Mouse (Mus musculus) left cerebral cortex, postnatal 36 days (tissue): ENCODE data around the gene Urah. TPM values are rescaled to one million over a fixed set of nuclear protein-coding genes. Genes with fewer than 3 reads are reported as not detected.

Experiments used
- DNase-seq, 2 experiments: peaks; one replicate each; pipeline ENCODE4 v3.0.0; 2021 to 2022; ENCODE audit warnings: low spot score in 2 of 2, mixed read lengths in 1 of 2
- intact Hi-C: fragments of 180-260 bp; cut with DNase I; formaldehyde crosslinking; loops from one replicate; pipeline ENCODE4 v1.15.1; 2025
- total RNA-seq, 2 experiments: library from RNA; stranded (reverse); gene quantifications; 2 replicates each; pipeline ENCODE4 v1.2.3; 2021

Gene Urah
- total RNA-seq, 2 experiments from 2014 or later, result 2.1 to 8.4 TPM

DNA sequence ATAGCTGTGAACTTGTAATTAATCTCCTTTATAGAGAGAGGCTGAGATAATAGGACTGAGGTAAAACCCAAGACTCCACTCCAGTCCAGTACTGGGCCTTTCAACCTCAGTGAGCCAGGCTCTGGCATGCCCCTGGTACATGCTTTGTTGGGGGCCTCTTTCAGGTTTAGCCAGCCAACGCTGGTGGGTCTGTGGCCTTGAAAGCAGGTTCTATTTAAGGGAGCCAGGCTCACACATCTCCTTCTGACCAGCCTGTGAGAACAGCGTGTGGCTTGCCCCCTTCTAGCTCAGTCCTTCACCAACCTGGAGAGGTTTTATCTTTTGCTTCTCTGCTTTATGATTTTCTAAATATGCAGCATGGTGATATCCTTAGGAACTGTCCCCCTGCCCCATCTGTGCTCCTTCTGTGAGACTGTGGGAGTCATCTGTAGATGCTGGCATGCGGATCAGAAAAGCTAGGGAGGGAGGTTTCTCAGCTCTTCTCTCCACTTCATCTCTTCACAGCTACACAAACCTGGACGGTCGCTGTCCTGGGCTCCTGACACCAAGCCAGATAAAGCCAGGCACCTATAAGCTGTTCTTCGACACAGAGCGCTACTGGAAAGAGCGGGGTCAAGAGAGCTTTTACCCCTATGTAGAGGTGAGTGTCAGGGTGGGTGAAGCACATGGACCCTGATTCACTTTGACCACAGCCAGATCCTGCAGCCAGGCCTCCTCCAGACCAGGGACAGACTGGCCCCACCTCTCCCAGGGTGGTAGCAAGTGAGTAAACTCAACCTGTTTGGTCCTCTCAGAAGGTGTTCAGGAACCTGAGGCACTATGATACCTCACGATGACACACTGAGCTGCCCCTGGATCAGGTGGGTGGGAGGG is 1.7 kb downstream of the Urah start:
- peak in 1 of 2 experiments; percentile 59 for DNase-seq
- intact Hi-C loops, result no loop called here

DNA sequence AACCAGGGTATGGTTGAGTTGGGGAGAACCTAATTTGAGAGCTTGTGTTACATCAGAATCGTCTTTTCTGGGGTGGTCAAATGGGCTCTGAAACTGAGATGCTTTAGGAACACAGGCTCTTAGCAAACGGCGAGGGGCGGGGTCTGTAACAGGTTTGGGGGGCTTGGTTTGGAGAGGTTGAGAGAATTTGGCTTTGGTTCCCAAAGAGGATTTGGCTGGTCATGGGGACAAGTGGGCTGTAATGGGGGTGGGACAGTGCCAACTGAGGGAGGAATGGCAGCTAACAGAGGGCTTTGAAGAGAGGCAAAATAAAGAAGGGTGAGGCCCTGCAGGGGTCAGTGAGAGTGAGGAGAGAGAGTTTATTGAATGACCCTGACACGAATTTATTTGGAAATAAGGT is 4.7 kb downstream of the Urah start:
- intact Hi-C loops, result no loop called here
- no peak for DNase-seq

DNA sequence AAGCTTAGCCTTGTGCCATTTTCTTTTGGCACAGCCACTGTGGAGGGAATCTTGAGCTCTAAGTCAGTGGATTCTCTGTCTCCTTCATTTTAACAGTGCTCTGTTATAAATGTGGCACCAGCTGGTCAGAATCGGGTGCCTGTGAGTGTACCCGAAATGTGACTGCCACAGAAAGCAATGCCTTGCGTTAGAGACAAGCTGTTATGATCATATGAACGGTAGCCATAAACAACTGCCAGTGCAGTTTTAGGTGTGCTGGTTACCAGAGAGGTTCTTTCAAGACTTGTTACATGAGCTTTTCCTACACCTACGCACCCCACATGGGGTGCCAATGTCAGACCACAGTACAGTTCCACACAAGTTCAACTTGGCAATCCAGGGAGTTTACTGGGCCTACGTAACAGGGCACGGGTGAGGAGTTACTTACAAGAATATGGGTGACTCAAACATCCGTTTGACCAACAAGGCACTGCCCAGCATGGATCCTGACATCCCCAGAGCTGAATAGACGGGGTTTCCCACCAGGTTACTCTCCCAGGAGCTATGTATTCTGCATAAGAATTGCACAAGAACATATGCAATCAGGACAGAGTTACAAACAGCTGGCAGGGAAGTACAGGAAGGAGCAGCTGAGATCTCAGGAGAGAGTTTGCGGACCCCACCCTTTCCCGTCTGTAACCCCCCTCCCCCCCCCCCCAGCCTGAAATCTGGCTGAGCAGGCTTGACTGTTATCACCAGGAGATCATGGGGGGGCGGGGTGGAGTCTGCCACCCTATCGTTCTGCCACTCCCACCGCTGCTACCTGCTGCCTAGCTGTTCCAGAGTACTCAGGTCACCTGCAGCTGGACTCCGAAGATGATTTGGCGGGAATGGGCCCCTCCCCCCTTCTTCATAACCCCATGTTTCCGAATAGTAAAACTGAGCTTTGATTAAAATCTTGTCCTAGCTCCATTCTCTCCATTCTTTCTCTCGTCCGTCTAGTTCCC is 6.2 kb downstream of the Urah start:
- DNase-seq, result no peak
- intact Hi-C loops, result no loop called here

DNA sequence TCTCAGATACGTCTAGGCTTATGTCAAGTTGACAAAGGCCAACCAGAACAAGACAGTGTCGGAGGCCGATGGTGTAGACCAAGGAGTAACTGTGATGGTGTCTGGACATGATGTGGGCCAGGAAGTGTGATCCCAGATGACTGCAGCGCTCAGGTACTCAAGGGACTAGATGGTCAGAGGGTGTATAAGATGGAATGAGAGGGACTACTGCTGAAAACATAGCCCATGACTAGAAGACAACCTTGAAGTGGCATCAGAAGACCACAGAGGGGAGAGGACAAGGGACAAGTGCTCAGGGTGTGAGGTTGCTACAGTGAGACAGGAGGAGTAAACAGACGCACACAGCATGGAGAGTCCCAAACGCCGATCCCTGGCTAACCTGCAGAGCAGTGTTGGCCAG is 9.0 kb downstream of the Urah start:
- no peak for DNase-seq
- intact Hi-C loops, result loop anchor here (1.0 kb wide), 1 partner anchor 204 kb away; no protein-coding TSS in a partner anchor

DNA sequence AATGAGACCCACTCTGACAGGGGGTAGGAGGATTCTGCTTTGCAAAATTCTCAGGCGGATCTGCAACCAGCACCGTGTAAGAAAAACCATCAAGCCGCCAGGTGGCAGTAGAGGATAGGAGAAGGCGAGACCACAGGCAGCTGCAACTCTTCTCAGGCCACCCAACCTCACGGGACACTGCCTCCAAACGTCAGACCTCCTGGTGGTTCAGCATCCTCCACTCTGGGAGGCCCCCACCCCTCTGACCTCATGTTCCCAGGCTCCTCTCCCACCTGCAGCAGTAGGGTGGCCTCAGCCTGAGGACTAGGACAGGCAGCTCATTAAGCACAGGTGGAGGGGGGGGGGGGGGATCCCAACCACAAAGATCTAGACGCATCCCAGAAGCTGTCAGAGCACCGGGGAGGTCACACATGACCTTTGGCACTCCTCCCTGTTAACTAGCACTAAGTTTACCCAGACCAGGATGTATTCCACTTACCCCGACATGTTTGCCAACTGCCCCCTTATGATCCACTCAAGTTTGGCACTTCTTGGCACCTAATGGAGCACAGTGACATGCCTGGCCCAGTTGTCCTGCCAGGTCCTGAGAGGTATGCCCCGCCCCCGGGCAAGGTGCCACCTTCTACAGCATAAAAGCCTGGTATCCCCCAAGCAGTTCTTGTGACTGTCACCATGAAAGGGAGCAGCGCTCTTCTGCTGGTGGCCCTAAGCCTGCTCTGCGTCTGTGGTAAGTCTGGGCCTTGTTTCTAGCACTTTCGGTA is 10.3 kb downstream of the Urah start, which contains the start of gene Scgb1c1:
Scgb1c1 (plus strand) TSS at position 643 of the 761 bp plus-strand sequence.
- intact Hi-C loops, result loop anchor here (1.0 to 5.0 kb wide), 2 partner anchors 58 to 327 kb away; partner anchors contain the start of gene Rnh1
- peak; percentile 80 to 89 for DNase-seq

DNA sequence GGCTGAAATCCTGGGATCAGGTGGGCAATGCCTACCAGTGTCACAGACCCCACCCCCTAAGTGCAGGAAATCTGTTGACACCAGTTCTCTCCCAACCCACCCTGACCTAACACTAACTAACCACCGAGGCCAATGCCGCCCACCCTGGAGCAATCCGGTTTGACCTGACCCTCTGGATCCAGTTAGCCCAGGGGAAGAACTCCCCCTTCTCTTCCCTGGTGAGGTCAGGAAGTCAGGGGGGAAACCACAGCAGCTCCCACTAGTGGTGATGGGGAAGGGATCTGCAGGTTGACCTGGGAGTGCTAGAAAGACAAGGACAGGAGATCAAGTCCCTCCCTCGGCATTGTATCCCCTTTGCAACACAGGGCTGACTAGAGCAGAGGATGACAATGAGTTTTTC is 10.9 kb downstream of the Urah start:
- intact Hi-C loops, result loop anchor here (1.0 to 5.0 kb wide), 2 partner anchors 58 to 327 kb away; partner anchors contain the start of gene Rnh1
- DNase-seq, result no peak

DNA sequence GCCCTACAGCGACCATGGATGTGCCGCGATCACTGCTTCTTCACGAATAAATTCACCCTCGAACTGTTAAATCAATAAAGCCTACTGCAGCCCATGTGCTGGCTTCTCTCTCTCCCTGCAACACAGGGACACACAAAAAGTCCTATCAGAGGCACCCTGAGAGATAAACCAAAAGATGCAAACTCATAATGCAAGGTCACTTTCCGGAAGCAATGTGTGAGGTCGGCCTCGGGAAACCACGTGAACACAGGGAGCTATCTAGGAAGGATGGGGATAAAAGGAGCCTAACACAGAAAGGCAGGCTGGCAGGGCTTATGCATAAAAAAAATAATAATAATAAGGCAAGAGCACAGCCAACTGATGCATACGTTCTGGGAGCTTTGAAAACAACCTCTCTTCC is 11.9 kb downstream of the Urah start:
- intact Hi-C loops, result loop anchor here (5.0 kb wide), 1 partner anchor 326 kb away; the partner anchor contains the start of gene Rnh1
- DNase-seq, result no peak

DNA sequence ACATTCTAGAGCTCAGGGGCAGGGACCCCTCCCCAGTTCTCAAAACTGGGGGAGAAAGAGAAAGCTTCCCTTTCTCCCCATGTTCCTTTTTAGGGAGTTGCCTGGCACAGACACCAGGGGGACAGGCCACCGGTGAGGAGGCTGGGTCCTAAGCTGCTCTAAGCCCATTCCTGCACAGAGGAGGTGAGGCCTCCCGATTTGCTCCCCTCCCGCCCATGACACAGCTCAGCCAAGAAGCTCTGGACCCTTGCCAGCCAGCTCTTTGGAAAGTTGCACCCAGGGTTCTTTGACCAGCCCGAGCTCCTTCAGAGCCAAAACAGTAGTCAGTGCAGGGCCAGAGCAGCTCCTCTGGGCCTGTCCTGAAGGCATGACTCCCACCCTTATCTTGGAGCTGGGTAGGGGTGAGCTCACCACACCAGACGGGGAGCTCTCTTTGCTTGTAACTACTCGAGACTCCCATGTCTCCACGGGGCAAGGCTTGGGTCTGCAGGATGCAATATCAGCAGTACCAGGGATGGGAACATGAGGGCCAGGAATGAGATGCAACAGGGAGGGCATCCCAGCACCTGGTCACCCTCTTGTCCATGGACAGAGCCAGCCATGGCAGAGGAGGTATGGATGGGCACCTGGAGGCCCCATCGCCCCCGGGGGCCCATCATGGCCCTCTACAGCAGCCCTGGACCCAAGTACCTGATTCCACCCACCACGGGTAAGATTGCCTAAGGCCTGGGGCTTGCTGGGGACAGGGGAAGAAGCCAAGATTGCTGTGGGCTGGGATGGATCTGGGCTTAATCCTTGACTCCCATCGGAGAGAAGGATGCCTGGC is 13.2 kb downstream of the Urah start, which contains the start of gene Odf3:
Odf3 (plus strand) TSS at position 51 of the 826 bp plus-strand sequence.
- intact Hi-C loops, result loop anchor here (5.0 kb wide), 1 partner anchor 324 kb away; the partner anchor contains the start of gene Rnh1
- no peak for DNase-seq

DNA sequence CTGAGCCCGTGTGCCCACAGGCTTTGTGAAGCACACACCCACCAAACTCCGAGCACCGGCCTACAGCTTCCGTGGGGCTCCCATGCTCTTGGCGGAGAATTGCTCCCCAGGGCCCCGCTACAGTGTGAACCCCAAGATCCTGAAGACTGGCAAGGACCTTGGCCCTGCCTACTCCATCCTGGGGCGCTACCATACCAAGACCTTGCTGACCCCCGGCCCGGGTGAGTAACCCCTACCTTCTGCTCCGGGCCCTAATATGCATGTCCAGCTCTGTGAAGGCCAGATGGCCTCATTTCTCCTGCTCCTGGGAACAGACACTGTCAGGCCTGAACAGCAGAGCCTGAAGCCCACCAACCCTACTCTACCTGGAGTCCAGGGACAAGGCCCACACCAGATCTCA is 13.8 kb downstream of the Urah start:
- DNase-seq, result no peak
- intact Hi-C loops, result loop anchor here (5.0 kb wide), 1 partner anchor 324 kb away; the partner anchor contains the start of gene Rnh1

DNA sequence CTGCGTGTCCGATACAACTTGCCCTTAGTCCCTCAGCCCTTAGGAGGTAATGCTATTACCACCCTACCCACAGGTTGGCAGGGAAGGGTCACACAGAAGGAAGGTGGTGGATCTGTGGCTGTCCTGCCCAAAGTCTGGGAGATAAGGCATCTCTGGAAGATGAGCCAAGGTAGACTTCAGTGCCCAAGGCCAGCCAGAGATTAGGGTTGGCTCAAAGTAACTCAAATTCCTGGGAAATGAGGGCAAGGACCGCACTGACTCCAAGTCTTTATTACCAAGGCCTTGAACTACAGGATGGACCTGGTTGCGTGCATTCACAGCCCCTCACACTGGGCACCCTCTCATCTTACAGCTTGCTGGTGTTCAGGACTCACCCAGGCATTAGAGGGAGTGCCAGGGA is 17.1 kb downstream of the Urah start:
- DNase-seq, result no peak
- intact Hi-C loops, result no loop called here

DNA sequence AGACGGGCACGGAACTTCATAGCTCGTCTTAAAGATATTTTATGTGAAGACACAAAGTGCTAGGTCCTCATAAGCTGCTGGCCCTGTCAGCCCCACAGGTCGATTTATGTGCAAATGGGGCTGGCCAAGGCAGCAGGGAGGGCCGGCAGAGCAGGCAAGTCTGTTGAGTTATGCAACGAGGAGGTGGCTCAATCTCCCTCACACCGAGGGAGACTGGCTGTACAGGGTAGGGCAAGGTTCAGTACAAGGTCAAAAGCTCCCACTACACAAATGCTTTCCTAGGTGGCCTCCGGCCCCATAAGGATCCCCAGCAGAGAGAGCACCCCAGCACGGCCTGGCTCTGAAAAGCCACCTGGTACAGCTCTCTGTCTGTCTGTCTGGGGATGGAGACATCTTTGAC is 18.6 kb downstream of the Urah start:
- DNase-seq, result no peak
- intact Hi-C loops, result no loop called here

DNA sequence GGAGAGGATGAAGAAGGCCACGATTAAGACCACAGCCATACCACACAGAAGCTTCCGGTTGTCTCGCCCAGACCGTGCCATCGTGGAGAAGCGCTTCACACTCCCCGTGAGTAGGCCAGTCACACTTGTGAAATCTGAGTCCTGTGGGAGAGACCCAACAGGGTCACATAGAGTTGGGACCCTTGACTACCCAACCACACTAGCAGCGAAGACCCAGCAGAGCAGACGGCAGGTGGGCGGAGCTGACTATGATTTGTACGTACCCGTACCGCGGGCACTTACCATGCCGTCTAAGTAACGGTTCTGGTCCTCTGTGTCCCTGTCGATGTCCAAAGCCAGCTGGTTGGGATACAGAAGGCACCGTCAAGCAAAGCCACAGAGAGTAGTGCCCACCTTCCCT is 19.7 kb downstream of the Urah start:
- intact Hi-C loops, result no loop called here
- DNase-seq, result no peak

DNA sequence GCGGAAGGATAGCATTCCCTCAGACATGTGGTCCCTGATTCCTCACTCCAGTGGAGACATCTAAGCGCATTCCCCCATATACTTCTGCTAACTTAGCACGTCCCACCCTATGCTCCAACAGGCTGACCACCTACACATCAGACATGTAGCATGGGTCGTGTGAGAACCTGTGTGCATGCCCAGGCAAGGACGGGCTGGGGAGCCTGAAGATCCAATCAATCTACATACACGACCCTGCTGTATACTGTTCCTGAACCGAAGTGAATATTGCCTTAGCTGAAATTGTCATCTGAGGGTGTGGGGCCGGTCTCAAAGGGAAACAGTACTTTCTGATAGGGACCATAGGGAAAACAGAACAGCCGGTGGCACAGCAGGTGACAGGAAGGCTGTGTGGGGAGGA is 20.4 kb downstream of the Urah start:
- DNase-seq, result no peak
- intact Hi-C loops, result loop anchor here (5.0 kb wide), 1 partner anchor 207 kb away; the partner anchor contains the start of gene B4galnt4

DNA sequence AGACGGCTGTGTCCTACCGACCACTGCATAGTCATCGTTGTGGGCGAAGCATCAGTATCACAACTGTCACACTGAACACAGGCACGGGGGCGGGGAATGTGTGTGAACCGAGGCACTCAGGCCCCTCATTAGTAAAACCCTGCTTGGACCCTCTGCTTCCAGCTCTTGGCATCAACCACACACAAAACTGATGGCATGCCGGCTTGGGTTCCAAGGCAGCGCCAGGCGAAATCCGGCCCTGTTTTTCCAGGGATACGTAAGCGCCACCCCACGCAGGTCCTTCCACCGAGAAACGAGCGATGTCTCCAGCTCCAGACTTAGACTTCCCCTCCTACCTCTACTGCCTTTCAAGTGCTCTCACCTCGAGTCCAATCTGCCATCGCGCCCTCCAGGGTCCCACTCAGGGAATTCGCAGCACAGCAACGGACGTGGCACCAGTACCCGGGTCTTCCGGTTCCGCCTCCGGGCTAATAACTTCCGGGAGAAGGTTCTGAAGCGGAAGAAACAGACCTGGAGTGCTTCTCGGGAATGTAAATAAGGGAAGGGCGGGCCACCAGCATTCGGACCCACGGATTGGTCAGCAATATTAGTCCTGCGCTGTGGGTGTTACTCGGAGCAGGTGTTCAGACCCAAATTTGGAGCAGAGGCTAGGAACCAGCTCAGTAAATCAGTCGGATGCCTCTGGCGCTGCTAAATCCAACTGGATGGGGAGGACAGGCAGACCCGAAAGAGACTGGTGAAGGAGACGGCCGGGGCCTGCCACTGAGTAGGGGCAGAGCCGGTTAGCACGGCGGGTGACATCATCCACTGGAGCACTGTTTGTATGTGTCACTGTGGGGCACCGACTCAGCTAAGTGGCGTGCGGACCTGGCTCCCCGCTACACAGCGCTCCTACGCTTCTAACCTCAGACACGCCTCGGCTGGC is 21.3 kb downstream of the Urah start, which contains the start of gene Gm45785:
Gm45785 (minus strand) TSS at position 472 of the 925 bp plus-strand sequence.
- intact Hi-C loops, result loop anchor here (5.0 kb wide), 1 partner anchor 206 kb away; the partner anchor contains the start of gene B4galnt4
- DNase-seq, result peak; percentile 84 to 87

DNA sequence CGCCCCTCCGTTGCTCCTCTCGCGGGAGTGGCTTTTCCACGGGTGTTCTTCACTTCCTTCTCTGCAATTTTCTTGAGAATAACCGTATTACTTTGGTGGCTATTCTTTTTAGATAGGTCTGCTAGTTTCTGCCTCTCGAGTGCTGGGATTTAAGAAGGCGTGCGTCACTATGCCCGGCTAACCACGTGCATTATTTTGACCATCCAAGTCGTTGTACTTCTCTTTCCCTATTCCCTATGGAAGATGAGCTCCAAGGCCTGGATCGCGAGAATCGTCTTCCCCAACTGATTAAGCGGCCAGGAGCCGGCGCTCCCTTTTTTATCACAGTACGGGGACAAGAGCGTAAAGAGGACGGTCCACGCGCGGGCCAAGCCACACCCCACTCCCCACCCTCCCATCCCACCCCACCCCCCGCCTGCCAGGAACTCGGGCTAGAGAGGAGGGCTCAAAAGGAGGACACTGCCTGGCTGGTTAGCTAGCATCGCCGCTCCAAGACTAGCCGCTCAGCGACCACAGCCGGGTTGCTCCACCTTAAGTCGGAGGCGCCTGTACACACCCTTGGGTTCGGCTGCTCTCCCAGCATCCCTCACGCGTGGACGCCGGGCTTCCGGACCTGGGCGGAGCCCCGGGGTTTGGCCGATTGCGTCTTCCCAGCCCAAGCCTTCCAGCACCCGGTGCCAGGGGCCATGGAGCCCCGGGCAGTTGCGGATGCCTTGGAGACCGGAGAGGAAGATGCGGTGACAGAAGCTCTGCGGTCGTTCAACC is 22.1 kb downstream of the Urah start, which contains the start of gene Ric8a:
Ric8a (plus strand) TSS at position 173 of the 765 bp plus-strand sequence.
- DNase-seq, result peak; percentile 92
- intact Hi-C loops, result loop anchor here (1.0 to 5.0 kb wide), 2 partner anchors 25 to 205 kb away; partner anchors contain the start of genes B4galnt4 and Sirt3
